Mouse (Mus musculus): ENCODE measurements at regions not wholly inside any gene's neighbourhood (a gene's known extent, or its start where the extent isn't known, plus 50 kb on each side); places are given as distances from the start of the nearest gene placed in this dataset.

GRCm38 (mm10) chrX:99328576-99328975 is 142.5 kb downstream of the Pja1 start:
- no peak for TF ChIP-seq POLR2A (IDR thresholded peaks at IDR 0.05; ENCODE audit: insufficient read depth, low read length)
- TF ChIP-seq CTCF (IDR thresholded peaks at IDR 0.05; ENCODE audit: low read depth, low read length): no peak
